Mouse (Mus musculus): Measurements from ENCODE around the gene Tubgcp6.

Gene Tubgcp6

DNA sequence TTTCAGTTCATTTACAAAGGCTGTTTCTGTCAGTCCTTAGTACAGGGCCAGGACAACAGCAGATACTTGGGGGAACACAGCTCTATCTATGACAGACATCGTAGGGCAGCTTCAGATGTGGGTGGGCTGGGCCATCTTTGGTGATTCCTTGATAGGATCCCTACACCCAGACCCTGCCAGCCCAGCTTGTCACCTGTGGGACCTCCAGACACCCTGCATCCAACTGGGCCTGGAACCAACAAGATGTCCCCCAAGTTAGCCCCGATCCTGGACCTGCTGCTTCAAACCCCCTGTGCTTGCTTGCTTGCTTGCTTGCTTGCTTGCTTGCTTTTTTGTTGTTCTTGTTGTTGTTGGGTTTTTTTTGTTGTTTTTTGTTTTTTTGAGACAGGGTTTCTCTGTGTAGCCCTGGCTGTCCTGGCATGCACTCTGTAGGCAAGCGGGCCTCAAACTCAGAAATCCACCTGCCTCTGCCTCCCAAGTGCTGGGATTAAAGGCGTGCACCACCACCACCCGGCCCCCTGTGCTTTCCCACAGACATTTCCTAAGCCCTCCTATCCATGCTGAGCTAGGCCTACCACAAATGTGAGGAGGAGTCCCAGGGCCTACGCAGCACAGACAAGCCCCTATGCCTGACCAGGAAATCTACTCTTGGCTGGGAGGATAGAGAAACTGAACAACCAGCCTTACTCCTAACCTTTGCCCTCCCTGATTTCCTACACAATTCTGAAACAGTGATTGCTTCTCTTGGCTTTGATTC lies 61.0 kb downstream of the Tubgcp6 start:
- no peak for DNase-seq

DNA sequence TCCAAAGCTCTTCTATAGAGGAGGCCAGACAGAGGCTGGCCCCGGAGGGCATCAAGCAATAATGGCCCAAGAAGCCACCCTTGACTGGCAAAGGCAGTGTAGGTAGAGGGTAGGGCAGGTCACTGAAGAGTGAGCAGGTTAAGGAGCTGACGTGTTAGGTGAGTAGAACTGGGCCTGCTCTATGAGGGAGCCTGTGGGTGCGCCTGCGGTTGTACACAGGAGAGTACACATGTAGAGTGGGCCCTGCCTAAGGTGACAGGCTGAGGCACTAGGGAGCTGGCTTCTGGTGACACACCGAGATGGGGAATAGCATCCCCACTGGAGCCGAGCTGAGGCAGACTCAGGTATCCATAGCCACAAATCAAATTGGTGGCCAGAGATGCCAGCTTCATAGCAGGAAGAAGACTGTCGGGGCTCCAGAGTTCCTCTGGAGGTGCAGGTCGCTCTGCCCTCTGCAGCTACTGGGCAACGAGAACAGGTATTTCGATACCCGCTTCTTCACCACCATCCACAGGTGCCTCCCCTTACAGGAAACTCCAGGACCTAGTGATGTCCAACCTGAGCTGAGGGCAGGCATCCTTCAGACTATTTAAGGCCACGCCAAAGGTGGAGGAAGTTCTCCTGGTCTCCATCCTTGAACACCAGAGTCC lies 62.0 kb downstream of the Tubgcp6 start:
- no peak for DNase-seq

DNA sequence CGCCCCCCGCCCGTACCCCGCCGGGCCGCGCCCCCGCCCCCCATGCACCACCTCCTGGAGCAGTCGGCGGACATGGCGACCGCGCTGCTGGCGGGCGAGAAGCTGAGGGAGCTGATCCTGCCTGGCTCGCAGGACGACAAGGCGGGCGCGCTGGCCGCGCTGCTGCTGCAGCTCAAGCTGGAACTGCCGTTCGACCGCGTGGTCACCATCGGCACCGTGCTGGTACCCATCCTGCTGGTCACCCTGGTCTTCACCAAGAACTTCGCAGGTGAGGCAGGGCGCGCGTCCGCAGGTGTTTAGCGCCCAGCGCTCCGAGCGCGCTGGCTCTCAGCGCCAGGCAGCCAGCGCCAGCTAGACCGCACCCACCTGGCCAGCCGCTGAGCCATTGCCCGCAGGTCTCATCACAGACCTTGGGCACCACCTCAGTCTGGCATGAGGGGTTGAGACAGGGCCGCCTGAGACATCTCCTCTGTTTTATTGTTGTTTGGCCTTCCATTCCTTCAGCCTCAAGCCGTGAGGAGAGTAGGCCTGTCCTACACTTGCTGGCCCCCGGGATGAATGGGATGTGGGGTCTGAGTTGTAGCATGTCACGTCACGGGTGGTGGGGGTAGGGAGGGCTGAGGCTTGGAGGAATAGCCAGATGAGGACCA lies 62.8 kb downstream of the Tubgcp6 start:
- DNase-seq = peak; percentile 50 to 65

GRCm38 (mm10) chr15:89059161-89059931 lies 63.6 kb downstream of the Tubgcp6 start, which contains the start of gene Panx2:
Panx2 (plus strand) TSS chr15:89059734.
- peak in 1 of 2 experiments; percentile 30 for DNase-seq

- no peak for DNase-seq
Measured at GRCm38 (mm10) chr15:89058736-89059135, 64.2 kb downstream of the Tubgcp6 start.

GRCm38 (mm10) chr15:89054666-89055065 lies 68.2 kb downstream of the Tubgcp6 start:
- DNase-seq = no peak

Data from kidney, postnatal 4 days (tissue).